Mouse (Mus musculus) lung, postnatal 0 days (tissue): ENCODE measurements at regions not wholly inside any gene's neighbourhood (a gene's known extent, or its start where the extent isn't known, plus 50 kb on each side); places are given as distances from the start of the nearest gene placed in this dataset.

Experiments used
- CTCF ChIP-seq: IDR thresholded peaks from 2 replicates; pipeline ENCODE4 v1.5.1; 2016; ENCODE audit warnings: antibody characterized with exemption, mild to moderate bottlenecking
- EP300 ChIP-seq: IDR thresholded peaks from 2 replicates; pipeline ENCODE4 v1.6.1; 2016; ENCODE audit warnings: antibody characterized with exemption, mild to moderate bottlenecking, control low read depth

DNA sequence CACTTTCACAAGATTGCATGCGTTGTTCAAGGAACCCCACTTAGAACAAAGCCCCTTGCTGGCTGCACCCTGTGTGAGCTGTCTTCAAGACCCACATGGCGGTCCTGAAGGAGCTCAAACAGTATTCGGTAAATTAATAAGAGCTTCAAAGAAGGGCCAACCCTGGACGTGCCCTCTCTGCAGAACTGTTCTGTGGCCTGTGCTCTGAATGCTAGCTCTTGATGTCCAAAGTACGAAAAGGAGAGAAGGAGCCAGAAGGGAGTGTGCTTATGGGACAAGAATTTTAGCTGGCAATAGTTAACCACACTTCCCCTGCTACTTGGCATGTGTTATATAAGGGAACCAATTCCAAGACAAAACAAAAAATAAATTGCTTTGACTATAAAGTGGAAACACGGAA is 67.6 kb upstream of the Cdc42bpa start:
- no peak for TF ChIP-seq EP300
- TF ChIP-seq CTCF: no peak
